Mouse (Mus musculus) adrenal gland, postnatal 10 days (tissue): ENCODE measurements at regions not wholly inside any gene's neighbourhood (a gene's known extent, or its start where the extent isn't known, plus 50 kb on each side); places are given as distances from the start of the nearest gene placed in this dataset.

Experiments
- DNase-seq: peaks from one replicate; pipeline ENCODE4 v3.0.0; 2021; ENCODE audit warnings: mixed read lengths

DNA sequence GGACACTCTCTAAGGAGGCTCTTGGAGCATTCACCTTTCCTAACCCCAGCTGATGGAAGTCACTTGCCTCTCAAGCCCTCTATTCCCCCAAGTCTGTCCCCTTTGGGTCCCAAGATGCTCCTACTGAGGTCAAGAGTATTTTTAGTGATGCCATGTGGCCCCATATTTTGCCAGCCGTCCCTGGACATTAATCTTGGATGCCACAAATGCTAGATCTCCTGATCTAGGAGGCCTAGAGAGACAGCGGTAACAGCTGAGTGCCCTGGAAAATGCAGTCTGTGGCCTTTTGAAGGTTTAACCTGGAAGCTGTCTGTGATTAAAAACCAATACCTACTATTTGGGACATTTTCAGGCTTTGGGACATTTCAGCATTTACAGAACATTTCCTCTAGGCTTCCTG, 188.9 kb upstream of the Bcl6 start:
- no peak for DNase-seq

DNA sequence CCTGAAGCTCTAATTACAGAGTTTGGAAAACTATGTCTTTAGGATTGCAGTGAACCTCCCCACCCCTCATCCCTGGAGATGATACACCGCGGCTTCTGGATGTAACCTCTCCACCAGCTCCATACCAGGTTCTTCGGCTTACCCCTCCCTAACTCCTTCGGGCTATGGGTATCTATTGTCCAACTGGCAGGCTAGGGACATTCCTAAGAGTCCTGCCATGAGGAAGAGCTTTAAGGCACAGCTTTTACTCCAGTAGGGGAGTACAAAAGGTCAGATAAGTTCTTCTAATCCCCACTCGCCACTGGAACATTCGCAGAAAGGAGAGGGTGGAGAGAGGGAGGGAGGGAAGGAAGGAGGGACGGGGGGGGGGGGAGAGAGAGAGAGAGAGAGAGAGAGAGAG, 188.5 kb upstream of the Bcl6 start:
- no peak for DNase-seq

DNA sequence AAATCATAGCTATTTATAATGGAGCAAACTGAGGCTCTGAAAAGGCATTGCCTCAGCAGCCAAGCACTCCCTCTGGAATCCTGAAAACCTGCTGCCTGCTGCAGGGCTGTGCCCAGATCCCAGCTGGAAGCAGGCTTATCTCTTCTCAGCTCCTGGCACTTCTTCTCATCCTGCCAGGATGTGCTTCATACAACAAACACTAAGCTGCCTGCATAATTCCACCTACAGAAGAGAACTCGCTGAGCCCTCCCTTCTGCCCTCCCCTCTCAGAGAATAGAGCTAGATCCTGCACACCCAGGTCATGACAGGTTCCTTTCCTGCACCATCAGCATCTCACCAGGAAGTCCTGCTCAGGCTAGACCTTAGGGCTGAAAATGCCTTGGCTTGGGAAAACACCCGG, 187.4 kb upstream of the Bcl6 start:
- no peak for DNase-seq

GRCm38 (mm10) chr16:24175235-24175760, 186.6 kb upstream of the Bcl6 start:
- DNase-seq, result no peak

DNA sequence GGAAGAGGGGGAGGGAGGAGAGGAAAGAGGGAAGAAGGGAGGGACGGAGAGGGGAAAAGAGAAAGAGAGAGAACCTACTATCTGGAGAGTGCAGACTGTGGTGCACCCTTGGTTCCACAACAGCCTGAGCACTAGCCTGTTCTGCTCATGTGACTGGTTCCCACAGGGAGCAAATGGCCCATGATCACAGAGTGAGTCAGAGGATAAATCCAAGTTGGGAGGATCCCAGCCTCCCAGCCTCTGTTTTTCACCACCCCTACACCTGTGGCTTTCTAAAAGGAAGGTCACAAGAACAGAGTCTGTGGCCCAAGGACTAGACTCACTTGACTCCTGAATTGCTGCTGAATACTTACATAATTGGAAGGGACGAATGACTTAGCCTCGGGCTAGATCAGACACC, 185.9 kb upstream of the Bcl6 start:
- DNase-seq, result no peak

- no peak for DNase-seq
Observed at GRCm38 (mm10) chr16:24173783-24174518, 185.3 kb upstream of the Bcl6 start.

DNA sequence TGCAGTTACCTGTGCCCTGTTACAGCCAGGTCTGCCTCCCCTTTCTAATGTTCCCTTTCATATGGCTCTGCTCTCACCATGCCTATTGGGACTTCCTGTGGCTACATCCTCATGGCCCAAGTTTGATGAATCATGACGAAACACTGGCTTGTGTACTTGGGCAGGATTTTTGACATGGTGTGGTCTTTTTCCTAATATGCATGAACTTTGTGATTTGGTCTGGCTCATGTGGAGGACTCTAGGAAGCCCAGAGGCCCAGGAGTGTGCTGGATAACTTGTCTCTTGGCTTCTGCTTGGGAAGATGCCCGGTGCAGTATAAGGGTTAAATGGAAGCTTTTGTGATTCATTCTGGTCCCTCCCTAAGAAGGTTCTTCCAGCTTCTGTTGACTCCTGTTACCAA, 184.0 kb upstream of the Bcl6 start:
- DNase-seq, result no peak

DNA sequence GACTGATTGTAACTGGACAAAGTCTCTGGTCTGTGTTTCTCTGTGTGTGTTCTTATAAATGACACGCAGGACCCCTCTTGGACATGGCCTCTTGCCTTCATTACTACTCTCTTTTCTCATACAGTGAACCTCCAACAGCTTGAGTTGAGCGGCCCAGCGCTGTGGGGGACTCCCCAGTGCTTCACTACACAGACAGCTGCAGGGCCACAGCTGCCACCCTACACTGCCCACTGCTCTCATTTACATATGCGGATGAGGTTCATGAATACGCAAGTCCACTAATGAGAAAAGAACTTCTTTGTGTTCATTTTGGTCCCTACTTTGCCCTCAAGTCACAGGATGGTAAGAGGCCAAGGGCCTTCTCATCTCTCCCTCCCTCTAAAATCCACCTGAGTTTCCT, 183.4 kb upstream of the Bcl6 start:
- DNase-seq, result no peak

DNA sequence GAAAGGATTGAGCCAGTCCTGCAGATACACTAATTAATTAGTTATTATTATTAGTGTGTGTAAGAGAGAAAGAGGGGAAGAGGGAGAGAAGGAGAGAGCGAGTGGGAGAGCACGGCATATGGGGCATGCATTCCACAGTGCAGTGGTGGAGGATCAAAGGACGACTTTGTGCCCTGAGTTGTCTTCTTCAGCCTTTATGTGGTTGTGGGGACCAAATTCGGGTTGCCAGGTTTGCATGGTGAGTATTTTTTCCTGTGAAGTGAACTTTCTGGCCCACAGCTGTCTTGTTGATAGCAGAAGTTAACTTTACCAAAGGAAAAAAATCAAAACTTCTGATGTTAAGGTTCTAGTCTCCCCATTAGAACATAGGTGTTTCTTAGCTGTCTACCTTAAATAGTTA, 182.5 kb upstream of the Bcl6 start:
- DNase-seq, result no peak

GRCm38 (mm10) chr16:24166496-24166895, 177.8 kb upstream of the Bcl6 start:
- DNase-seq, result peak; percentile 35

- DNase-seq, result peak; percentile 55
Observed at GRCm38 (mm10) chr16:24165461-24166081, 176.9 kb upstream of the Bcl6 start.

DNA sequence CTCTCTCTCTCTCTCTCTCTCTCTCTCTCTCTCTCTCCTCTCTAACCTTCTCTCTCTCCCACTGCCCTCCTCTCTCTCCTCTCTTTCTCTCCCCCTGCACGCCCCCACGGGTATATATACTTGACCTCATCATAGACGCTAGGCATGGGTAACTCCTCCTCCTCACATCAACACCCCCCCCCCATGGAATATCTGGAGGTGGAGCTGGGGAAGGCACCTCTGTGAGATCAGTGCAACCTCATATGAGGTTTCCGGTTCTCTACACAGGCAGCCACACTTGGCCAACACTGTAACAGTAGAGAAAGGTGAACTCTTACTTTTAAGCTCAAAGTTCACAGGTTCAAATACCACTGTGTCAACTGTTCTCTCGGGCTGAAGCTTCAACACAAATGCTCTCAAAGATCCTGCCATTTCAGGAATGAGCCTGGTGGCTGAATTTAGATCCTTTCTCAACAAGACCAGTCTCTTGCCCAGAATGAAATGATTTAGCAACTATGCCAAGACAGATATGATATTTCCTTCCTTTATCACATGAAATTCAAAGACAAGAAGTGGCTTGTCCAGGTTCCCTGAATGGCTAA, 172.1 kb upstream of the Bcl6 start:
- DNase-seq, result no peak

GRCm38 (mm10) chr16:24159336-24159735, 170.7 kb upstream of the Bcl6 start:
- DNase-seq, result no peak

GRCm38 (mm10) chr16:24157753-24158152, 169.1 kb upstream of the Bcl6 start:
- DNase-seq, result no peak

DNA sequence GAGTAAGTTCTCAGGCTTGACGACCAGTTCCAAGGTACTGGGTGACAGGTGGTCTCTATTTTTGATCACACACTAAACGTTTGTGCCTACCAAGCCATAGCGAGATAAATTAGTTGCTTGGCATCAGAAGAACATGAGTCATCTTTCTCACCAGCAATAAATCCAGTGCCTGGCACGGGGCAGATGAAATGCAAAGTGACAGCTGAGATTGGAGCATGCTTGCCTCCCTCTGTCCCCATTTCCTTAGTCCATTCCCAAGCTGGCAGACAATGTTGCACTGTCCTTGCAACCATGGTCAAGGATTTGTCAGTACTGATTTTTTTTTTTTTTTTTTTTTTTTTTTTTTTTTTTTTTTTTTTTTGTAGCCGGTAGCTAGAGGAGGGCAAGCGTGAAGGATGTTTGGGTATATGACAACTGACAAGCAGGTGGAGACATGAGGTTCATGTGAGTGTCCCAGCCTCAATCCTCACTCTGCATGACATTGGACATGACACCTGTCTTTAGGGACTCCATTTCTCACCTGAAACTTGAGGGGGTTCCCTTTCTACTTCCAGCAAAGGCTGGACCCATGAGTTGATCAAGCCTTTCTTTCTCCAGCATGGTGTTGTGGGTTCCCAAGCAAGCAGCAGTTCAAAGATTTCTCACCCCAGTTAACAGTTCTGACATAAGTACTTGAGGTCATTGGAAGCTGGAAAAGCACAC, 168.2 kb upstream of the Bcl6 start:
- peak; percentile 64 for DNase-seq

- DNase-seq, result no peak
Observed at GRCm38 (mm10) chr16:24154816-24155357, 166.2 kb upstream of the Bcl6 start.

DNA sequence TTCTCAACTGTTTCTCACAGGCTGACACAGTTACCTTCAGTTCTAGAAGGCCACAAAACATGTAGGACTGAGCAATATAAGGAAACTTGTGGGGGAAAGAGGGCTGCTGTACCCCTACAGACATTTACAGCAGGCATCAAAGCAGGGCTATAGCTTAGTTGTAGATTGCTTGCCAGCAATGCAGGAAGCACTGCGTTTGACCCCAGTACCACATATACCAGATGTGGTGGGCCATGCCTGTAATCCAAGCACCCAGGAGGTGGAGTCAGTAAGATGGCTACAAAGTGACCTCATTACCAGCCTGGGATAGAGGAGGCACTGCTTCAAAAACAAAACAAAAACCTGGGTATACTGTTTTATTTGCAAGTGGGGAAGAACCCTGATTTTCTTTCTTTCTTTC, 165.3 kb upstream of the Bcl6 start:
- no peak for DNase-seq

GRCm38 (mm10) chr16:24151831-24152247, 163.2 kb upstream of the Bcl6 start:
- no peak for DNase-seq

DNA sequence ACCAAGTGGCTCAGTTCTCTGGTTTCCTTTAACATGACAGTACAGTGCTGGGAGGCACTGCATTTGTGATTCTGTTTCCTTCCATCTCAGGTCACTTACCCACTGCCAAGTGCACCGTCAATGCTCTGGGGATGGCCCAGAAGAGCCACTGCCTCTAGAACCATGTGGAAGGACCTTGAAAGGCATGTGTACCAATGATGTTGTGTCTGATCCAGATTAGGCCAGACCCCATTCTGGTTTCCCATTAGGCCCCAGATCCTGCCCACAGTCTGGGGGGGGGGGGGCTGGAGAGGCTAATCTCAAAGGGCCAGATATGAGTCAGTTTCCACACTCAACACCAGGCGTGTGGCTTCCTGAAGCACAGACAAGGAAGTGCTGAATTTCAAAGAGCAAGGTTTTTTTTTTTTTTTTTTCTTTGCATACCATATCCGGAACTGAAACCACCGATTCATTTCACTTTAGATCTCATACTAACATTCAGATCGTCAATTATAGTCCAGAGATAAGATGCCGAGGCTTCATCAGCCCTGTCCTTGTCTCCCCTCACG, 162.6 kb upstream of the Bcl6 start:
- DNase-seq, result no peak

DNA sequence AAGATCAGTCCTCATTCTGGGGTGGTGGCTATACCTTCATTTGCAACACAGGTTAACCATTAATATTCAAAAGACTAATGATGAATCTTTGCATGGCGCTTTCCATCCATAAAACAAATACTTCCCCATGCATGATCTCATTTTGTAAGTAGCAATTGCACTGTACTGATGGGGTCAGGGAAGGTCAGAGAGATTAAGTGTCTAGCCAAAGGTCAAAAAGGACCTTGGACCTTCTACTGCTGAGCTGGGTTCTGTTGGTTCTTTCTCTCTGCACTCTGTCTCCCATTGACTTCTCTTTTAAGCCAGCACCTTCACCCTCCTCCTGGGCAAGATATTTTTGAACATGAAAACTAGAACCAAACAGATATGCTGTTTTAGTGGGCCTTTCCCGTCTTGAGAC, 161.9 kb upstream of the Bcl6 start:
- DNase-seq, result no peak

DNA sequence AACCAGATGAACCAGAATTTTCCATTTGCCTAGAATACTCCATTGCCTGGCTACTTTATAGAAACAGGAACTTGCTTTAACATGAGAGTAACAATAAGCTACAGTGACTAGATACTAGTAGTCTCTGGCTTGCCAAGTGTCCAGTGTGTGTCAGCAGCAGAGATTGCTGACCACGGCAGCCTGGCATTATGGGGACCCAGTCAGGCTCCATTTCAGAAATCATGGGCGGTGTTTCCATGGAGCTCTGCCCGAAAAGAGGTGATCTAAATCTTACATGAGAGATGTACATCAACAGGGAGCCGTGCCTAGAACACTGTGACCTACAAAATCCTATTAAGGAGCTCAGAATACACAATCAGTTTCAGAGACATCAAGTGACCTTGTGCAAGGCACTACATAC, 160.8 kb upstream of the Bcl6 start:
- no peak for DNase-seq

- no peak for DNase-seq
Observed at GRCm38 (mm10) chr16:24143894-24144293, 155.2 kb upstream of the Bcl6 start.
